Mouse (Mus musculus) heart, adult 11 months (tissue): ENCODE data around the gene Vmn2r50.
"Not testable (repeated sequence)": the region's sequence is repeated elsewhere in the genome, so short reads cannot be mapped to it uniquely, and the experiment has no call there.

ENCODE experiments used
- DNase-seq: peaks from one replicate; pipeline ENCODE4 v3.0.0; 2022

The Vmn2r50 gene

GRCm38 (mm10) chr7:10053196-10053595 is at the start of gene Vmn2r50:
Gene Vmn2r50 (minus strand): TSS chr7:10053296.
- DNase-seq = not testable (repeated sequence)

- not testable (repeated sequence) for DNase-seq
Measured at GRCm38 (mm10) chr7:9992157-9992556, 60.9 kb downstream of the Vmn2r50 start, which contains the start of gene Vmn2r49. Gene Vmn2r49 (minus strand): TSS chr7:9992257.
